In genomic region chr4:45713046-45713706, GRCm38 (mm10) we compare ENCODE assay signal across 13 mouse cellular contexts.
DNase-seq lines count a peak whose midpoint lies in the region; ATAC-seq and TF ChIP-seq lines count a peak whose summit lies in the region.
"Had no signal": no experiment of that assay in that cellular context is flagged by ENCODE, and none has a peak within 500 bp of the region (broad histone marks: within the 10 kb centered on the region; RNA-seq: fewer than 3 reads in every experiment).

No protein-coding gene starts in this region.

- 31% methylated on average over 8 of the region's 8 CpGs for WGBS in hindbrain, embryonic 14.5 days

- no peak overlapping the region for H3K27ac ChIP-seq in CH12.LX (ENCODE audit: insufficient read depth, low read depth)
- no peak overlapping the region for H3K27ac ChIP-seq in ES-E14 (ENCODE audit: insufficient read depth, low read depth, low read length, poor library complexity, severe bottlenecking)
- H3K27ac ChIP-seq in hindbrain, embryonic 14.5 days: peak overlapping the region; percentile 76
- H3K27ac ChIP-seq: heart, embryonic 13.5 days; lung, embryonic 15.5 days had no signal

- TF ChIP-seq CTCF in CH12.LX (conservative IDR thresholded peaks at IDR 0.05 in 1 of 2, IDR thresholded peaks at IDR 0.05 in 1 of 2; ENCODE audit: low read depth in 2 of 2, low read length in 2 of 2): no peak

- peak; percentile 38 for DNase-seq in left cerebral cortex, postnatal 4 days
- no peak for DNase-seq in left cerebral cortex, postnatal 25 days (ENCODE audit: low spot score in 2 of 2)
- DNase-seq in CH12.LX (ENCODE audit: extremely low read depth): no peak
- DNase-seq in ES-E14 (ENCODE audit: low read depth, low spot score): no peak
- no peak for DNase-seq in hindbrain, embryonic 14.5 days (ENCODE audit: low spot score)
- no peak for DNase-seq in embryo, embryonic 10.5 days (ENCODE audit: low spot score)
- no peak for DNase-seq in kidney, postnatal 10 days
- DNase-seq: cerebellum, adult 11 months; kidney, adult 8-10 months had no signal

- peaks cover 2 to 43% of the 10 kb centered on the region in 2 experiments; a peak in 2 of 4 replicates for H3K4me1 ChIP-seq in CH12.LX (ENCODE audit: control insufficient read depth in 1 of 2, insufficient read depth in 2 of 2)
- peaks cover 0 to 6% of the 10 kb centered on the region in 2 experiments; a peak in 1 of 4 replicates for H3K4me1 ChIP-seq in ES-E14 (ENCODE audit: control insufficient read depth in 2 of 2, insufficient read depth in 2 of 2, low read length in 2 of 2, poor library complexity in 1 of 2)
- peaks cover 23% of the 10 kb centered on the region for H3K4me1 ChIP-seq in hindbrain, embryonic 14.5 days (replicated peaks; ENCODE audit: control insufficient read depth, insufficient read depth, low read length)

- H3K4me3 ChIP-seq in CH12.LX (replicated peaks in 1 of 3; ENCODE audit: low read depth in 2 of 3, low read length in 2 of 3, poor library complexity in 1 of 3) (no peak overlapping the region), ES-E14 (ENCODE audit: insufficient read depth in 1 of 2, low read depth in 1 of 2, low read length in 2 of 2, poor library complexity in 1 of 2, severe bottlenecking in 1 of 2) (no peak overlapping the region)
- no peak overlapping the region for H3K4me3 ChIP-seq in hindbrain, embryonic 14.5 days (replicated peaks; ENCODE audit: low read length)
- H3K4me3 ChIP-seq: heart, embryonic 13.5 days; lung, embryonic 15.5 days had no signal

- H3K9me3 ChIP-seq in CH12.LX (replicated peaks; ENCODE audit: low read length) (no peaks in the 10 kb centered on the region), ES-E14 (ENCODE audit: control insufficient read depth, insufficient read depth, low read depth, low read length) (no peaks in the 10 kb centered on the region)
- no peaks in the 10 kb centered on the region for H3K9me3 ChIP-seq in hindbrain, embryonic 14.5 days (ENCODE audit: control insufficient read depth, low read length)
- H3K9me3 ChIP-seq: heart, embryonic 13.5 days; lung, embryonic 15.5 days had no signal

- H3K27me3 ChIP-seq in CH12.LX (replicated peaks): no peaks in the 10 kb centered on the region
- no peaks in the 10 kb centered on the region for H3K27me3 ChIP-seq in hindbrain, embryonic 14.5 days (ENCODE audit: control insufficient read depth, insufficient read depth, low read length)
- H3K27me3 ChIP-seq: lung, embryonic 15.5 days; Patski had no signal

- H3K9ac ChIP-seq in CH12.LX (ENCODE audit: insufficient read depth, low read depth) (no peak overlapping the region), ES-E14 (ENCODE audit: insufficient read depth, low read depth, low read length, poor library complexity, severe bottlenecking) (no peak overlapping the region)
- no peak overlapping the region for H3K9ac ChIP-seq in hindbrain, embryonic 14.5 days
- H3K9ac ChIP-seq: heart, embryonic 13.5 days; lung, embryonic 15.5 days had no signal

- no peak for TF ChIP-seq EP300 in CH12.LX (IDR thresholded peaks at IDR 0.05; ENCODE audit: low read length)

- intact Hi-C loops in left cerebral cortex, postnatal 4 days (cut with DNase I): no loop called here
- intact Hi-C loops in left cerebral cortex, postnatal 25 days (cut with DNase I): no loop called here

- no peak for ATAC-seq in hindbrain, embryonic 14.5 days (ENCODE audit: low FRiP score)
- ATAC-seq: Patski had no signal

- TF ChIP-seq RAD21 in CH12.LX (IDR thresholded peaks at IDR 0.05; ENCODE audit: low read depth, low read length): no peak

- in situ Hi-C loops in CH12.LX (cut with MboI; ENCODE audit: low pct_ligation_motif_present, low pct_unique_long_range_greater_than_20kb, low sequenced_read_pairs) (no loop called here), ES-E14 (cut with MboI; ENCODE audit: low sequenced_read_pairs in 2 of 2, unreplicated experiment in 2 of 2) (no loop called here)

- dilution Hi-C loops in CH12.LX (cut with MboI; ENCODE audit: extremely low pct_ligation_motif_present, extremely low pct_unique_long_range_greater_than_20kb, low sequenced_read_pairs): no loop called here

- H3K36me3 ChIP-seq in CH12.LX (replicated peaks in 1 of 2; ENCODE audit: control insufficient read depth in 1 of 2, insufficient read depth in 1 of 2, low read length in 1 of 2) (no peaks in the 10 kb centered on the region), ES-E14 (ENCODE audit: control insufficient read depth, insufficient read depth, low read length, poor library complexity, severe bottlenecking) (no peaks in the 10 kb centered on the region)
- H3K36me3 ChIP-seq in hindbrain, embryonic 14.5 days (replicated peaks; ENCODE audit: control insufficient read depth, insufficient read depth): no peaks in the 10 kb centered on the region
- H3K36me3 ChIP-seq: heart, embryonic 13.5 days; lung, embryonic 15.5 days had no signal

- no peaks in the 10 kb centered on the region for H3K79me2 ChIP-seq in CH12.LX (replicated peaks; ENCODE audit: control insufficient read depth, extremely low read depth, insufficient read depth, poor library complexity, severe bottlenecking)

- TF ChIP-seq POLR2A in CH12.LX (IDR thresholded peaks at IDR 0.05; ENCODE audit: low read depth, low read length): no peak

- no peak overlapping the region for H3K4me2 ChIP-seq in CH12.LX (ENCODE audit: insufficient read depth, low read depth, poor library complexity, severe bottlenecking)
- no peak overlapping the region for H3K4me2 ChIP-seq in hindbrain, embryonic 14.5 days (replicated peaks)
- H3K4me2 ChIP-seq: heart, embryonic 13.5 days; lung, embryonic 15.5 days; midbrain, embryonic 11.5 days had no signal

TF ChIP-seq in CH12.LX, 34 proteins besides CTCF, POLR2A, EP300 and RAD21:
- TF ChIP-seq MAFK (IDR thresholded peaks at IDR 0.05; ENCODE audit: insufficient replicate concordance, low read length) (peak; percentile 83), CHD1 (IDR thresholded peaks at IDR 0.05; ENCODE audit: low read depth, low read length) (no peak)

TF ChIP-seq in ES-E14, 5 proteins besides CTCF, POLR2A, EP300 and RAD21:
- TF ChIP-seq ZC3H11A (IDR thresholded peaks at IDR 0.05; ENCODE audit: borderline replicate concordance, low read depth, low read length): no peak
- TF ChIP-seq MAFK (IDR thresholded peaks at IDR 0.05; ENCODE audit: insufficient read depth, low read depth, low read length): peak; percentile 85
- no peak for TF ChIP-seq HCFC1 (IDR thresholded peaks at IDR 0.05; ENCODE audit: borderline replicate concordance, insufficient read depth, low read length)
